Mouse (Mus musculus) skeletal muscle tissue, adult 2 months (tissue): ENCODE results near the gene Ms4a4c.
"Not testable (repeated sequence)": the region's sequence is repeated elsewhere in the genome, so short reads cannot be mapped to it uniquely, and the experiment has no call there.

Source experiments
- DNase-seq: peaks from one replicate; pipeline ENCODE4 v3.0.0-alpha.2; 2012; ENCODE audit warnings: low read depth, low spot score

Gene Ms4a4c

DNA sequence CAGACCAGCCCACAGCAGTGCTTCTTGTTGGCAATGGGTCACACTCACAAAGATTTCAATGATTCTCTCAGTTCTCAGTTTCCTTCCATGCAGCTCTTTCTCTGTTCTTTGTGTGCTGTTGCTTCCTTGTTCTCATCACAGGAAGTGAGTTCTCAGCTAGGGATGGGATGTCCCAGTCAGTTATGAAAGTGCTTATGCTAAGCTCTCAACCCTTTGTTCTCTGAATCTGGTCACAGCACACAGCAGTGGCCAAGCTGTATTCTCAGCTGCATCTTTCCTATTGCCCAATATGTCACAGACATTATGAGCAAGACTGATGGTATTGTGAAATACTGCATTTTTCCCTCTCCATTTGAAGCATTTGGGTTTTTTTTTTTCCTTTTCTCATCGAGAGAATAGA is 60.2 kb downstream of the Ms4a4c start:
- not testable (repeated sequence) for DNase-seq

GRCm38 (mm10) chr19:11466471-11466870 is 61.9 kb downstream of the Ms4a4c start:
- no peak for DNase-seq

DNA sequence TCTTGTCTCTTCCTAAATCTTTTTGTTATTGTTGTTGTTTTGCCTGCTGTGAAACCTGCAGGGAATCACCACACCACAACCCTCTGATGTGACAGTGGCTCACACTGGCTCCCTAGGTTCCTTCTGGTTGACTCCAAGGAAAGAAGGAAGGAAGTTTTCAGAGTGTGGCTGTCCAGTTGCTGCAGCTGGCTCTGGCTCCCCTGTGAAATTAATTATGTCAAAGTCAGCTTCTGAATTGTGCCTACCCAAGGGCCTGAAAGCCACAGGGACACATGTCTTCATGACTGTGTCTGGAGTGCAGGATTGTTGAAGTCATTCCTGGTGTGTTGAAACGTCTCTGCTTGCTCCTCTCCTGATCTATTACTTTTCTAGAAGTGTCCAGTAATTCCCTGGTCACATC is 63.8 kb downstream of the Ms4a4c start:
- DNase-seq = not testable (repeated sequence)

- DNase-seq = not testable (repeated sequence)
These were observed 64.6 kb downstream of the Ms4a4c start, which contains the start of gene Ms4a6c for GRCm38 (mm10) chr19:11469215-11469614. Gene Ms4a6c, plus strand, starts transcription at chr19:11469366.
